Mouse (Mus musculus): ENCODE data around the gene Obp1a. TPM values are rescaled to one million over a fixed set of nuclear protein-coding genes. Genes with fewer than 3 reads are reported as not detected.

The Obp1a gene
- polyA plus RNA-seq (2015; fragmentation: Illumina TruSeq; extraction: RNeasy Lipid Tissue Mini Kit (QIAGEN cat#74804); ENCODE audit: low read depth, low replicate concordance) = not detected

DNA sequence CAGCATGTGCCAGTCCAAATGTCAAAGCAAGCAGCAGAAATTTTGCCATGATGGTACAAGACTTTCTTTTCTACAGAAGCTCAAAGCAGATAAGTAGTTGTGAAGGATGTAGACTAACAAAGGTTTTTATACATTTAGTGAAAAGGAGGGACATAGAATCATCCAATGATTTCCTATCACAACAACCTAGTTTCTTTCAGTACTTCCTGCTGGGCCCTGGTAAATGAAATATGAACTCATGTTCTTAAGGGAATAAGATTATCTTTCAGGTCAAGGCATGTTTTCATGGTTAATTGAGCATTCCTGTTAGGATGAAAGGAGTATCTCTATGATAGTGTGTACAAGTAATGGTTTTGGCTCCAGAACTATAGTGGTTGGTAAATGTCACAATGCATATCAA lies at the start of gene Obp1a:
Gene Obp1a (minus strand): TSS at position 101 of the 400 bp plus-strand sequence.

GRCm38 (mm10) chrX:78125167-78125566 lies 34.0 kb upstream of the Obp1a start, which contains the start of gene Gm5938:
Gene Gm5938 (plus strand): TSS chrX:78125467.

Other genes starting within 250 kb of the Obp1a start
- gene Pbsn, start 237.8 kb downstream of the Obp1a start, polyA plus RNA-seq (2015; fragmentation: Illumina TruSeq; extraction: RNeasy Lipid Tissue Mini Kit (QIAGEN cat#74804); ENCODE audit: low read depth, low replicate concordance) = not detected
- not detected for gene Gm14744, start 226.6 kb downstream of the Obp1a start, polyA plus RNA-seq (2015; fragmentation: Illumina TruSeq; extraction: RNeasy Lipid Tissue Mini Kit (QIAGEN cat#74804); ENCODE audit: low read depth, low replicate concordance)
- not detected for gene 5430402E10Rik, start 166.3 kb downstream of the Obp1a start, polyA plus RNA-seq (2015; fragmentation: Illumina TruSeq; extraction: RNeasy Lipid Tissue Mini Kit (QIAGEN cat#74804); ENCODE audit: low read depth, low replicate concordance)
- not detected for gene Gm5938, start 34.1 kb upstream of the Obp1a start, polyA plus RNA-seq (2015; fragmentation: Illumina TruSeq; extraction: RNeasy Lipid Tissue Mini Kit (QIAGEN cat#74804); ENCODE audit: low read depth, low replicate concordance)
- not detected for gene Obp1b, start 95.4 kb upstream of the Obp1a start, polyA plus RNA-seq (2015; fragmentation: Illumina TruSeq; extraction: RNeasy Lipid Tissue Mini Kit (QIAGEN cat#74804); ENCODE audit: low read depth, low replicate concordance)
- gene Gm14743, start 154.5 kb upstream of the Obp1a start, polyA plus RNA-seq (2015; fragmentation: Illumina TruSeq; extraction: RNeasy Lipid Tissue Mini Kit (QIAGEN cat#74804); ENCODE audit: low read depth, low replicate concordance) = not detected

Measured in brain, adult 10 weeks (tissue).